Mouse (Mus musculus) right cerebral cortex, postnatal 4 days (tissue): Measurements from ENCODE around the gene Zbtb2.

Source experiments
- DNase-seq: peaks from one replicate; pipeline ENCODE4 v3.0.0-alpha.2; 2022

Zbtb2 gene

DNA sequence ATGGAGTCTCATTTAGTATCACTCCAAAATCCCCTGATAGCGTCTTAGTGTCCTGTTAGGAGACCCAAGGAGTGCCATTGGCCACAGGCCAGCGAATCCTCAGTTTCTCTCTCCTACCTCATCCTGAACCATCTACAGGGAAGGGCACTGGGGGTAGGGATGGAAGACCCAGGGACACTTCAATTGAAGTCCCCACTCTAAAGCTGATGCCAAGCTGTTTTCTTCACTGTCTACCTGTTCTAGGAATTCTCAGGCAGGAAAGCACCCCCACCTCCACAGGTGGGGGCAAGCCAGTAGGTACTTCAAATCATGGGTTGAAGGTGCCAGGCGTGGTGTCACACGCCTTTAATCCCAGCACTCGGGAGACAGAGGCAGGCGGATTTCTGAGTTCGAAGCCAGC, 3.7 kb downstream of the Zbtb2 start:
- DNase-seq: no peak

GRCm38 (mm10) chr10:4380748-4381147, 7.2 kb downstream of the Zbtb2 start:
- DNase-seq: no peak

DNA sequence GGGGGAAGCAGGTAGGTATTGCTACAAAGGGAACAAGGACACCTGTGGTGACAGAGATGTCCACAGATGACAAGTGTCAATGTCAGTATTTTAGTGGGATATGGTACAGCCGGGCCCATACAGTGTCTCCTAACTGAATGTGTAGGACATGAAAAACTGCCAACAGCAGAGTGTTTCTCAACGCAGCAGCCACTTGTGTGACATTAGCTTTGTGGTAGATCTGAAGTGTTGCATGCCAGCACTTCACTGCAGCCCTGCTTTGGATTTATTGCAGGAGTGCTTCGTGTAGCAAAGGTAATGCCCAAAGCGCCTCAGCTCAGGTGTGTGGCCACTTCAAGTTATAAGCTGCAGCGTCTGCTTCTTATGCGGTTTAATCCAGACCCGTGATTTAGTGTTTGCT, 11.0 kb downstream of the Zbtb2 start:
- no peak for DNase-seq

DNA sequence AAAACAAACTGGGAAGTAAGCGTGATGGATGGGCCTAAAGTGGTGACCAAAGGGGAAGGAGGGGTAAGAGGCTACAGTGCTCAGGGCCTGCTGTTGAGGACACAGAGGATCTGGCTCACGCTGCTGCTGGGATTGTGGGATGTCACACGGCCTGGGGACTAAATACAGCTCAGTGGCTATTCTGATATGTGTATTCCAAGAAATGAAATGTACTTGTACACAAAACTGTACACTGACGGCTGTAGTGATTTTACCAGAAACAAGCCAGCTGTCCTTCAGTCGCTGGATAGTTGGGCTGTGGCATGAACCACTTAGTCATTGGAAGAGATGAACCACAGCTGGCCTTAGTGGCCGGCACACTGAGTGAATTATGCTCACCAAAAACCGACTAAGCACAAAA, 11.4 kb downstream of the Zbtb2 start:
- DNase-seq: no peak

DNA sequence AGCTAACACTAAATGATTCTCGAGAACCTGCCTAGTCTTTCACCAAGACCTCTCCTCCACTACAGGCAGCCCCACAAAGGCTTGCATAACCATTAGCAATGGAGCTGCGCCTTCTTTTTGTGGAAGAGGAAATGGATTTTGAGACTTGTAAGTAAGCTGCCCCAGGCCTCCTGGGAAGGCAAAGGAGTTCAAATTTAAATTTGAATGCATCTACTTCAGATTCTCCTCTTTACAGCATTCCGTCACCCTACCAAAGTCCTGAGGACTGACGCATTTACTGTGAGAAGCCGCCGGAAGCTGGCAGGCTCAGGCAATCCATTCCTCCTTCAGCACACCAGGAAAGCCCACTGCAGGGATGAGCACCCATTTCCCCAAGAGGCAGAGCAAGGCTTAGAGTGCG, 12.6 kb downstream of the Zbtb2 start:
- DNase-seq: no peak

- DNase-seq: no peak
These were observed 13.2 kb downstream of the Zbtb2 start for GRCm38 (mm10) chr10:4374734-4375133.

GRCm38 (mm10) chr10:4374239-4374638, 13.7 kb downstream of the Zbtb2 start:
- no peak for DNase-seq

DNA sequence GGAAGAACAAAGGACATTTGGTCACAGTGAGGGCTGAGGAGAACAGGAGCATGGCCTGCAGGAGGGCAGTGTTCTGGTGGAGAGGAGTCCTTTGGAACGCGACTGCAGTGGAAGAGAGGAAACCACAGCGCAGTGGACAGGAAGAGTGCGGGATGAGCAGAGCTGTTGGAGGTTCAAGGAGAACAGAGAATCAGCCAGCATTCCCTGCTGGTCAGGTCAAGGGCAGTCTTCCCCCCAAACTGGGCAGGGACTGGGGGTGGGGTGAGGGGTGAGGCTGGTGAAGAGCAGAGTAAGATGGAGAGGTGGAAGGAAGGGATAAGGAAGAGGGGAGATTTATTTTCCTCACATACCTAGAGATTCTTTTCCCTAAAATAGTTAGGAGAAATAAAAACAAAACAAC, 14.3 kb downstream of the Zbtb2 start:
- DNase-seq: no peak

DNA sequence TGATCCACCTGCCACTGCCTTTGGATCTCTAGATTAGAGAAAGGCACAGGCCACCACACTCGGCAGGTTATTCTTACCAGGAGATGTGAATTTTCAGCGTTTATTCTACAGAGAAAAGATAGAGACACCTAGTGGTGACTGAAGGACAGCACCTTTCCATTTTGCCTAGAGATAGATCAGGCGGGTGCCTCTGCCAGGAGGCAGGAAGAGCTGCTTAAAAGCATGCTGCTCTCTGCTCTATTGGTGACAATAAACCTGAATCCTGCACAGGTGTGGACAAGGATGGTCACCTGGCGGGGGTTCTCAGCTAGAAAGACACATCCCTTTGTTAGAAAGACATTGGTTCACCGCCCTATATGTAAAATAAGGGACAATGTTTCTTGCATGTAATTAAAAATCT, 15.9 kb downstream of the Zbtb2 start:
- DNase-seq: peak; percentile 24

DNA sequence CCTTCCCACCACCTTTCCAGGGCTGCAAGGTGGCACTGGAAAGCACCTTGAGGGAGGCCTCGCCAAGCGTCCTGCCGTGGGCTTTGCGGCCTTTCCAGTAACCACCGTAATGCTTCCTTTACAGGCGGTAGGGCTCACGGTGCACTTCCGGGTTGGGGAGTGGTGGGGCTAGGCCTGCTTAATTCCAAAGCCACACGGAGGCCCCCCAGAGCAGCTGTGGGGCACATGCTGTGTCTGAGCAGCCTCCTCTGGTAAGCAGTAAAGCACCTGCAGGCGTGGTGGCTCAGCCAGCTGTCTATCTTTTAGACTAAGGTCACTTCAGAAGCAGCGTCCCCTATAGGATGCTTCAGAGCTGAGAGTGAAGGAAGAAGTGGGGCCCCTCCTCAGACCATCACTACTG, 17.8 kb downstream of the Zbtb2 start:
- no peak for DNase-seq

DNA sequence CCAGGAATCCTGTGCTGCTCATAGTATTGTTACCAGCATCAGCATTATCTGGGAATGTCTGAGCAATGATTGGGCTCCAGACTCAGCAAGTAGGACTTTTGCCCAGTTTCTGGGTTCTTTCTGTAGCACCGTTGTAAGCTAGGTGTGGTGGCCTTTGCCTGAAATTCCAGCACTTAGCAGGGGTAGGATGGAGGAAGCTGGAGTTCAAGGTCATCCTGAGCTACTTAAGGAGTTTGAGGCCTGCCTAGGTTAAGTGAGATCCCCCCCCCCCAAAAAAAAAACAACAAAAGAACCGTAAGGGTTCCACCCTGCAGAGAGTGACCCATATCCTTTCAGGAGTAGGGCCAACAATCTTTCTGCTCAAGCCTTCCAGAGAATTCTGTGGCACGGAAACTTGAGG, 23.3 kb downstream of the Zbtb2 start:
- DNase-seq: no peak

- no peak for DNase-seq
These were observed 30.5 kb downstream of the Zbtb2 start for GRCm38 (mm10) chr10:4357435-4357834.

- DNase-seq: no peak
These were observed 31.3 kb downstream of the Zbtb2 start for GRCm38 (mm10) chr10:4356640-4357039.

- DNase-seq: no peak
These were observed 31.9 kb downstream of the Zbtb2 start for GRCm38 (mm10) chr10:4355882-4356451.

- DNase-seq: no peak
These were observed 33.3 kb downstream of the Zbtb2 start for GRCm38 (mm10) chr10:4354371-4355260.

GRCm38 (mm10) chr10:4347591-4347990, 40.3 kb downstream of the Zbtb2 start:
- no peak for DNase-seq

GRCm38 (mm10) chr10:4347136-4347492, 40.8 kb downstream of the Zbtb2 start:
- DNase-seq: no peak

- peak; percentile 87 for DNase-seq
These were observed 41.3 kb downstream of the Zbtb2 start for GRCm38 (mm10) chr10:4346489-4347135.

DNA sequence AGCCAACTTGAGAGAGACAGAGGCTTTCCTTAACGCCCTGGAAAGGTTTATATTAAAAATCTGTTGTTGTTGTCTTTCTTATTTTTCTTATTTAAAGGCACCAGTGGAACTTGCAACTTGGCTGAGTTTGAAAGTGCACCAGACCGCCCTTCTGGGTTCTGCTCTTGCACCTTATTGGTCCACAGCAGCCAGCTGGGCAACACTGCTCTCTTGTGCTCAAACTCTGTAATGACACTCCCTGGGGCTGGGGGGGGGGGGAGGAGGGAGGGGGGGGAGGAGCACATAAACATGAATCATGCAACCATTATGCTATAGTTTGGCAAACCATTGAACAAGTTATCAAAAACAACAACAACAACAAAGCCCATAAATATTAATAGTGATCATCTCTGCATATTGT, 46.5 kb downstream of the Zbtb2 start:
- peak; percentile 25 for DNase-seq

DNA sequence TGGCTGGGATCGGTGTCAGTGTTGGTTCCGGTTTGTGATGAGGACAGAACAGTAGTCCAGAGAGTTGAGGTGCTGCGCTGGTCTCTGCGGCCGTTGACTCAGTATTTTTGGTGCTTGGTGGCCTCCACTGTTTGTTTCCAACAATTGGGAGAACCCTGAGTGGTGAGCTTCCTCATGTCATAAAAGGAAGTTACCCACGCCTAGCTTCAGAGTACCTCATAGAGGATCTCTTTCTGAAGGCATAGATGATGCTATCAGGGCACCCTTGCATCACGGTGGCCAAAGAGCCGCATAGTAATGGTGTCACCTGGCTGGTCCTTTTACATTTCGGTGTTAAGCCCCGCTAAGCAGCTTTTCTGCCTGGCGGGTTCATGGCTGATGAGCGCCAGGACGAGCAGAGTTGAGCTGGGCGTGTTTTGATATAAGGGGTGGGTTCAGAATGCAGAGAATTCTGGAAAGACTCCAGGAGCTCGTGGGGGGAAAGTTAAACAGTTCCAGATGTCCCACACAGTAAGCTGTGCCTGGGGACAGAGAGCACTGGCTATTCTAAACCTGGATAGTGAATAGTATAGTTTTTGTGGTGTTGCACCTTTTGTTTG, 48.9 kb downstream of the Zbtb2 start:
- DNase-seq: no peak

DNA sequence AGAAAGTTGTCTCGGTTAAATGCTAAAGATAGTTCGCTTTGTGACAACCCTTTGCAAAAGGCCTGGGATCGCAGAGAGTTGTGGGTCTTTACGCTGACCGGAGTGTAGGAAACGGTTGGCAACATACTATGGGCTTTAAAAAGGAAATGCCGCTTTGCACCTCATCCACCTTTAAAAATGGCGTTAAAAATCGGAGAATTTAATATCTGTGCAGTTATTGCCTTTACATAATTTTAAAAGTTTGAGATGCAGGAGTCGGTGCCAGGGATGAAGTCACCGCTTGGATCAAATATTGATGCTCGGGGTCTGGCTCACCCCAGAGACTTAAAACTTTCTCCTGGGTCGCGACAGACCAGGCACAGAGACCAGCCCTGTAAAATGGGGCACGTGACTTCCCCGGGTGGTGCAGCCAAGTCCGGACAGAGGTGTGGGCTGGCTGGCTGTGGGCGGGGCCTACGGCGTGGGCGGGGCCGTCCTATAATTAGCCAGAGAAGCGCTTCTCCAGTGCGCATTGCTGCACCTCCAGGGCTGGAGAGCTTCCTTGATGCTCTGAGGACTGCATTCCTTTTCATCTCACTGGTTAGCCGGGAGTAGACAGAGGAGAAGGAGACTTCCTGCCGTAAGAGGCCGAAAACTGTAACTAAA, 53.7 kb downstream of the Zbtb2 start:
- peak; percentile 44 for DNase-seq

DNA sequence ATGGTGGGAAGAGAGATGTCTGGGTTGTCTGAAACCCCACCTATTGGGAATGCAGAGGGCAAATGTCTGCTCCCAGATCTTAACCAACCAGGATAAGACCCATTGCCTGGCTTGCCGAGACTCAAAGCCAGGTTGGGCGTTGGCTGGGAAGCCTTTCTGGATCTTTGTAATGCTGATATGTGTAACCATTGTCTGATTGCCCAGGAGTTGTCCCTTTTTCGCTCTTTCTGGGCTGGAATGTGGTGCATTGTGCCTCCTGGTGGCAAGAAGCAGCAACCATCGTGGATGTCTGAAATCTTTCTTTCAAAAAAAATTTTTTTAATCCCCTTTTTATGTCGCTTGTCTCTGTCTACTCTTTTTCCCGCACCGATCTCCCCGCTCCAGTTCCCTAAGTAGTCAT, 54.6 kb downstream of the Zbtb2 start:
- DNase-seq: peak; percentile 45
